Comparison of ENCODE assay signal across 11 mouse cellular contexts in the genomic region with DNA sequence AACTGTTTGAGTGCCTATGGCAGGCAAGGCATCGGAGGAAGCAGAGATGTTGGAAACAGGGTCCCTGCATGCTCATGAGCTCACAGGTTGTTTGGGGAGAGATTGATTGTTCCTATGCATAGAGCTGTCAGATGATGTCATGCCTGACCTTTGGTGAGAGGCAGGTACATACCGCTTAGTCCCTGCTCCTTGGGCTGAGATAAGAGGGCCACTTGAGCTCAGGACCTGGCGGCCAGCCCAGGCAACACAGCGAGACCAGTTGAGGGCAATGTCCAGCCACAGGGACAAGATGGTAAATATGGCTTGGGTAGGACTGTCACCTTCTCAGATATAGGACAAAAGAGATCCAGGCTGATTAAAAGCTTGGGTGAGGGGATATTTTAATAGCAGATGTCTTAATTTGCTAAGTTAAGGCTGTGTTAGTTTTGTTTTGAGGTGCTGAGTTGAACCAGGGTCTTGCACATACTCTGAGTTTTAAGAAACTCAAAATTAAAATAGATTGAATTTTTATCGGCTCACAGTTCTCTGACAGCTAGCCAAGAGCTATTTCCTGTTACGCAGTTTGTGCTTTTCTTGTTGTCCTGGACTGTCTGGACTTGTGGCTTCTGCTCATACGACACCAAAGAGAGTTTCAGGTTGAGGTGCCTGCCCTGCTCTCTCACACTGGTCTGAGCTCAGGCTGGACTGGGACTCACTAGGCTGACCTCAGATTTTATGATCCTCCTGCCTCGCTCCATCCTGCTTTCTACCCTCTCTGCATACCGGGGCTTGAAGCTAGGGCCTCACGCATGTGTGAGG. TPM values are rescaled to one million over a fixed set of nuclear protein-coding genes. Genes with fewer than 3 reads are reported as not detected.
DNase-seq lines count a peak whose midpoint lies in the region; ATAC-seq and TF ChIP-seq lines count a peak whose summit lies in the region.
"Had no signal": no experiment of that assay in that cellular context is flagged by ENCODE, and none has a peak within 500 bp of the region (broad histone marks: within the 10 kb centered on the region; RNA-seq: fewer than 3 reads in every experiment).

No protein-coding gene starts in this region.

- no peak for ATAC-seq in kidney, embryonic 15.5 days (replicated peaks; ENCODE audit: low FRiP score)
- ATAC-seq in heart, postnatal 0 days (ENCODE audit: insufficient read depth, low read depth) = peak; percentile 76
- ATAC-seq in lung, postnatal 0 days = peak; percentile 98
- ATAC-seq in megakaryocyte progenitor cell, adult 5-6 weeks (replicated peaks; ENCODE audit: poor library complexity) = no peak
- ATAC-seq in megakaryocyte, adult 5-6 weeks (ENCODE audit: poor library complexity, severe bottlenecking) = no peak

- H3K9ac ChIP-seq in kidney, embryonic 15.5 days = no peak overlapping the region
- no peak overlapping the region; the same call in 1 of the 2 replicates for H3K9ac ChIP-seq in heart, postnatal 0 days (replicated peaks; ENCODE audit: low read depth, low read length)
- H3K9ac ChIP-seq in lung, postnatal 0 days (replicated peaks; ENCODE audit: low read depth) = no peak overlapping the region
- H3K9ac ChIP-seq: neural tube, embryonic 12.5 days had no signal

- H3K36me3 ChIP-seq in kidney, embryonic 15.5 days = peaks cover 72% of the 10 kb centered on the region
- peaks cover 49% of the 10 kb centered on the region for H3K36me3 ChIP-seq in heart, postnatal 0 days (replicated peaks; ENCODE audit: control insufficient read depth, insufficient read depth, low read length)
- peaks cover 15% of the 10 kb centered on the region for H3K36me3 ChIP-seq in lung, postnatal 0 days (ENCODE audit: insufficient read depth, low read length)
- peaks cover 46% of the 10 kb centered on the region for H3K36me3 ChIP-seq in forebrain, embryonic 10.5 days (replicated peaks)

- 86% methylated on average over 10 of the region's 10 CpGs for WGBS in kidney, embryonic 15.5 days
- WGBS in heart, postnatal 0 days = 43% methylated on average over 10 of the region's 10 CpGs
- WGBS in lung, postnatal 0 days = 70% methylated on average over 10 of the region's 10 CpGs
- 95% methylated on average over 10 of the region's 10 CpGs for WGBS in forebrain, embryonic 10.5 days

- peak; percentile 38 for DNase-seq in kidney, adult 9 months
- DNase-seq in cerebellum, postnatal 25 days = peak; percentile 68 to 78
- peak; percentile 41 for DNase-seq in heart, postnatal 0 days (ENCODE audit: low spot score)
- peak; percentile 87 for DNase-seq in lung, postnatal 0 days (ENCODE audit: low spot score)
- no peak for DNase-seq in forebrain, embryonic 10.5 days (ENCODE audit: extremely low spot score, low spot score)
- DNase-seq: right cerebral cortex, postnatal 25 days; thymus, postnatal 25 days had no signal

- H3K4me1 ChIP-seq in kidney, embryonic 15.5 days = no peaks in the 10 kb centered on the region
- peaks cover 27% of the 10 kb centered on the region for H3K4me1 ChIP-seq in heart, postnatal 0 days (ENCODE audit: control insufficient read depth, insufficient read depth)
- H3K4me1 ChIP-seq in lung, postnatal 0 days (ENCODE audit: insufficient read depth, low read depth, low read length) = no peaks in the 10 kb centered on the region
- no peaks in the 10 kb centered on the region for H3K4me1 ChIP-seq in forebrain, embryonic 10.5 days
- H3K4me1 ChIP-seq: neural tube, embryonic 12.5 days had no signal

- TF ChIP-seq CTCF in heart, postnatal 0 days (IDR thresholded peaks at IDR 0.05; ENCODE audit: low read depth) = no peak
- peak; percentile 39 for TF ChIP-seq CTCF in lung, postnatal 0 days (IDR thresholded peaks at IDR 0.05)

- no peak overlapping the region for H3K27ac ChIP-seq in kidney, embryonic 15.5 days
- H3K27ac ChIP-seq in heart, postnatal 0 days (ENCODE audit: low read depth) = peak overlapping the region; percentile 69
- H3K27ac ChIP-seq in lung, postnatal 0 days (ENCODE audit: low read length) = peak overlapping the region; percentile 27; the same call in 1 of the 2 replicates
- H3K27ac ChIP-seq in forebrain, embryonic 10.5 days = no peak overlapping the region
- H3K27ac ChIP-seq: neural tube, embryonic 12.5 days had no signal

- TF ChIP-seq EP300 in heart, postnatal 0 days (IDR thresholded peaks at IDR 0.05; ENCODE audit: low read depth) = peak; percentile 28; the same call in 1 of the 2 replicates
- TF ChIP-seq EP300 in lung, postnatal 0 days (IDR thresholded peaks at IDR 0.05) = no peak; the same call in 1 of the 2 replicates

- H3K9me3 ChIP-seq in kidney, embryonic 15.5 days (replicated peaks) = no peaks in the 10 kb centered on the region
- H3K9me3 ChIP-seq in heart, postnatal 0 days (replicated peaks; ENCODE audit: control insufficient read depth, low read length) = no peaks in the 10 kb centered on the region
- H3K9me3 ChIP-seq in lung, postnatal 0 days (ENCODE audit: low read length) = no peaks in the 10 kb centered on the region
- no peaks in the 10 kb centered on the region for H3K9me3 ChIP-seq in forebrain, embryonic 10.5 days
- H3K9me3 ChIP-seq: neural tube, embryonic 12.5 days had no signal

- H3K27me3 ChIP-seq in kidney, embryonic 15.5 days = no peaks in the 10 kb centered on the region
- H3K27me3 ChIP-seq in heart, postnatal 0 days (ENCODE audit: control insufficient read depth, insufficient read depth, low read length) = no peaks in the 10 kb centered on the region
- no peaks in the 10 kb centered on the region for H3K27me3 ChIP-seq in lung, postnatal 0 days (replicated peaks; ENCODE audit: insufficient read depth, low read length)
- H3K27me3 ChIP-seq in forebrain, embryonic 10.5 days (ENCODE audit: poor library complexity, severe bottlenecking) = no peaks in the 10 kb centered on the region
- H3K27me3 ChIP-seq: neural tube, embryonic 12.5 days had no signal

- no peak overlapping the region for H3K4me2 ChIP-seq in kidney, embryonic 15.5 days
- no peak overlapping the region for H3K4me2 ChIP-seq in heart, postnatal 0 days (ENCODE audit: low read depth, low read length)
- H3K4me2 ChIP-seq in lung, postnatal 0 days (replicated peaks; ENCODE audit: low read depth, low read length) = no peak overlapping the region
- H3K4me2 ChIP-seq: neural tube, embryonic 12.5 days had no signal

- no peak overlapping the region for H3K4me3 ChIP-seq in kidney, embryonic 15.5 days (replicated peaks)
- H3K4me3 ChIP-seq in heart, postnatal 0 days (ENCODE audit: low read depth, low read length) = no peak overlapping the region
- no peak overlapping the region for H3K4me3 ChIP-seq in lung, postnatal 0 days (ENCODE audit: low read depth, low read length)
- no peak overlapping the region for H3K4me3 ChIP-seq in forebrain, embryonic 10.5 days
- H3K4me3 ChIP-seq: neural tube, embryonic 12.5 days had no signal

RNA-seq across cellular contexts. Expression of a gene that starts 15.4 kb away (rescaled TPM):
- 7.0 and 9.0 TPM in 2 replicates for polyA plus RNA-seq in kidney, embryonic 15.5 days (2015; fragmentation: Nextera tagmentation; extraction: Ambion mirVana)
- total RNA-seq in heart, postnatal 0 days (2014; rRNA removed; ENCODE audit: low replicate concordance) = 13.6 and 23.8 TPM in 2 replicates
- 11.8 and 17.3 TPM in 2 replicates for polyA plus RNA-seq in heart, postnatal 0 days (2015; fragmentation: Nextera tagmentation; extraction: Ambion mirVana)
- 37.2 and 38.7 TPM in 2 replicates for polyA plus RNA-seq in lung, postnatal 0 days (2015; fragmentation: Nextera tagmentation; extraction: Ambion mirVana)
- 7.0 and 13.5 TPM in 2 replicates for total RNA-seq in megakaryocyte progenitor cell, adult 5-6 weeks (2015)
- 11.1 and 18.0 TPM in 2 replicates for total RNA-seq in megakaryocyte progenitor cell, adult 5-6 weeks (2017)
- polyA plus RNA-seq in forebrain, embryonic 10.5 days (2016; fragmentation: Nextera tagmentation; extraction: Ambion mirVana) = 1.7 and 2.5 TPM in 2 replicates
- 24.7 and 31.2 TPM in 2 replicates for total RNA-seq in megakaryocyte, adult 5-6 weeks (2015)
- 30.1 and 39.5 TPM in 2 replicates for total RNA-seq in megakaryocyte, adult 5-6 weeks (2017)

RNA-seq across cellular contexts. Expression of a gene that starts 37.0 kb away (rescaled TPM):
- 211 and 224 TPM in 2 replicates for polyA plus RNA-seq in kidney, embryonic 15.5 days (2015; fragmentation: Nextera tagmentation; extraction: Ambion mirVana)
- 224 and 298 TPM in 2 replicates for total RNA-seq in heart, postnatal 0 days (2014; rRNA removed; ENCODE audit: low replicate concordance)
- 206 and 223 TPM in 2 replicates for polyA plus RNA-seq in heart, postnatal 0 days (2015; fragmentation: Nextera tagmentation; extraction: Ambion mirVana)
- polyA plus RNA-seq in lung, postnatal 0 days (2015; fragmentation: Nextera tagmentation; extraction: Ambion mirVana) = 330 and 382 TPM in 2 replicates
- total RNA-seq in megakaryocyte progenitor cell, adult 5-6 weeks (2015) = 233 and 245 TPM in 2 replicates
- 309 and 383 TPM in 2 replicates for total RNA-seq in megakaryocyte progenitor cell, adult 5-6 weeks (2017)
- 104 and 109 TPM in 2 replicates for polyA plus RNA-seq in forebrain, embryonic 10.5 days (2016; fragmentation: Nextera tagmentation; extraction: Ambion mirVana)
- 304 and 336 TPM in 2 replicates for total RNA-seq in megakaryocyte, adult 5-6 weeks (2015)
- 529 and 571 TPM in 2 replicates for total RNA-seq in megakaryocyte, adult 5-6 weeks (2017)

Comparison
In these comparisons a context has a peak if more than half of its experiments do, and no peak if none do; other contexts are left out.
1. ATAC-seq: peak in heart, postnatal 0 days (single experiment) and lung, postnatal 0 days (single experiment); none in kidney, embryonic 15.5 days (single experiment), megakaryocyte progenitor cell, adult 5-6 weeks (single experiment) and megakaryocyte, adult 5-6 weeks (single experiment).
2. H3K27ac ChIP-seq: peak in heart, postnatal 0 days (single experiment) and lung, postnatal 0 days (single experiment); none in kidney, embryonic 15.5 days (single experiment) and forebrain, embryonic 10.5 days (single experiment).